Mouse (Mus musculus) neural tube, embryonic 14.5 days (tissue): ENCODE measurements around the gene AW011738. TPM values are rescaled to one million over a fixed set of nuclear protein-coding genes. Genes with fewer than 3 reads are reported as not detected.

ENCODE experiments used
- ATAC-seq: fragments of 200-750 bp; cut with Nextera tagmentation; 2 replicates; pipeline ENCODE4 v1.8.0; 2017; ENCODE audit warnings: low read depth, mild to moderate bottlenecking, moderate TSS enrichment, moderate library complexity
- H3K27ac ChIP-seq: fragments of 300-500 bp; sonication (generic); 2 replicates; pipeline ENCODE4 v1.5.1; 2014; ENCODE audit warnings: low read depth, mild to moderate bottlenecking, control low read depth, low read length, moderate library complexity, mixed read lengths
- H3K27me3 ChIP-seq: fragments of 300-500 bp; sonication (generic); 2 replicates; pipeline ENCODE4 v1.6.1; 2014; ENCODE audit warnings: low read length; ENCODE audit not compliant: control insufficient read depth, insufficient read depth
- H3K36me3 ChIP-seq: fragments of 300-500 bp; sonication (generic); 2 replicates; pipeline ENCODE4 v1.6.1; 2014; ENCODE audit warnings: low read length, mixed read lengths; ENCODE audit not compliant: control insufficient read depth, insufficient read depth
- H3K4me1 ChIP-seq: fragments of 300-500 bp; sonication (generic); 2 replicates; pipeline ENCODE4 v1.6.1; 2014; ENCODE audit warnings: low read length; ENCODE audit not compliant: control insufficient read depth, insufficient read depth
- H3K4me2 ChIP-seq: fragments of 300-500 bp; sonication (generic); 2 replicates; pipeline ENCODE4 v1.6.1; 2014; ENCODE audit warnings: mild to moderate bottlenecking, low read depth, low read length, control low read depth
- H3K4me3 ChIP-seq: fragments of 300-500 bp; sonication (generic); 2 replicates; pipeline ENCODE4 v1.5.1; 2014; ENCODE audit warnings: low read depth, low read length, control low read depth, mixed read lengths
- H3K9ac ChIP-seq: fragments of 300-500 bp; sonication (generic); replicated peaks from 2 replicates; pipeline ENCODE4 v1.6.1; 2014; ENCODE audit warnings: low read depth, mild to moderate bottlenecking, control low read depth, low read length, mixed read lengths
- H3K9me3 ChIP-seq: fragments of 300-500 bp; sonication (generic); 2 replicates; pipeline ENCODE4 v1.6.1; 2016; ENCODE audit warnings: low read length; ENCODE audit not compliant: control insufficient read depth
- WGBS: fragments of 180-500 bp; shearing (Covaris S2); extraction: QIAGEN DNeasy Blood & Tissue Kit; methylation state at CpG from one replicate; pipeline ENCODE4 v1.1.7; 2014; 5-methylcytosine and 5-hydroxymethylcytosine counted together
- polyA plus RNA-seq: library from polyadenylated mRNA; unstranded; fragments of >200 nt; fragmentation: Nextera tagmentation; extraction: Ambion mirVana; gene quantifications from 2 replicates; pipeline ENCODE4 v1.2.1, GENCODE M21; 2014

Gene AW011738
- polyA plus RNA-seq, 1 experiment from 2014 or later, result 1.8 TPM

DNA sequence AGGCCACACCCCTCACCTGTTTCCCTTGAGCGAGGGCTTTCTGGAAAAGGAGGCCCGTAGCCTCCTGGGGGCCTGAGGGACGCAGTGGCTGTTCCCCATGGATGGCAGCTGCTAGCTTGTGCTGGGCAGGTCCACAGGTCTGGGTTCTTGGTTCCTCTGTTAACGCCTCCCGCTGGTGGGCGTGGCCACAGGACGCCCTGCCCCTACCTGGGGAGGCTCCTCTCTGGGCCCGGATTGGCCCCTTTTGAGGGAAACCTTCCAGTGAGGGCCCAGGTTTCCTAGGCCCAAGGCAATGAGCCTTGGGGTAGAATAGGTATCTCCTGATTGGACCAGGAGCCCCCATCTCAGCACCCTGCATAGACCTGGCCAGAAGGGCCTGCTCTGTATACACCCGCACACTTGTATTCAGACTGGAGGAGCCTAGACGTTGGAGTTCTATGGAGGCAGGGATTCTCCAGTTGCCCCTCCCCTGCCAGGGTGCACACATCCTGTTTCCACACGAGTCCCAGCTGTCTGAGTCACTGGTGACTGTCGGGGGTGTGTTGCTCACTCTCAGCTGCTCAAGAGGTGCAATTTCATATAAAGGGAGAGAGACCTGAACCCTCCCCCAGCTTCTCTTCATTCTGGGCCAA is 25.4 kb downstream of the AW011738 start:
- Histone ChIP-seq H3K36me3 (peaks cover 25% of the 10 kb centered on the region), H3K27ac (no peak overlapping the region), H3K4me3 (no peak overlapping the region), H3K27me3 (no peaks in the 10 kb centered on the region), H3K9me3 (no peaks in the 10 kb centered on the region), H3K9ac (0 out of 2 replicates have a peak overlapping the region, but pooled peaks have one; percentile 11), H3K4me1 (peaks cover 4% of the 10 kb centered on the region), H3K4me2 (no peak overlapping the region)
- 0 out of 2 replicates have a peak, but pooled peaks have one; percentile 20 for ATAC-seq
- WGBS, result 25% methylated on average over 12 of the region's 12 CpGs

DNA sequence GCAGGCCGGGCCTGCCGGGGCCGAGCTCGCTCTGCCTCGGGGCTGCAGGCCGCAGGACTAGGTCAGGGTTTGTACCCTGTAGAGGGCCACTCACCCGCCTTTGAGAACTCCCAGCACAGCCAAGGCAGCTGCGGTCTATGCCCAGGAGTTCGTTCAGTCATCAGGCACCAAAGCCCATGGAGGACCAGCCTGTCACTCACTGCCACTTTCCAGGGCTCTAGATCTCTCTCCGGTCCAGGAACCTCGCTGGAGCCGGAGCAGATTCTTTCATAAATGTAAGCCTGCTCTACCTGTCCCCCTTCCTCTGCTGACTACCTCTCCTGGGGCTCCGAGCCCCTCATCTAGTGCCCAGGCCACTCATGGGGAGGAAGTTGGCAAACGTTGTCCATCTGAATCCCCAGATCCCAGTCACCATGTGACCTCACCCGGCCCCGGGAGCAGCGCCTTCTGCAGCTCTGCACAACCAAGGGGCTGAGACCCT is 31.0 kb downstream of the AW011738 start:
- H3K27ac ChIP-seq, result peak overlapping the region; percentile 64
- H3K4me3 ChIP-seq, result peak overlapping the region; percentile 87
- peaks cover 14% of the 10 kb centered on the region for H3K4me1 ChIP-seq
- peak overlapping the region; percentile 68 for H3K9ac ChIP-seq
- peak overlapping the region; percentile 93 for H3K4me2 ChIP-seq
- 2% methylated on average over 17 of the region's 17 CpGs for WGBS
- H3K27me3 ChIP-seq, result no peaks in the 10 kb centered on the region
- ATAC-seq, result no peak
- peaks cover 36% of the 10 kb centered on the region for H3K36me3 ChIP-seq
- H3K9me3 ChIP-seq, result no peaks in the 10 kb centered on the region

DNA sequence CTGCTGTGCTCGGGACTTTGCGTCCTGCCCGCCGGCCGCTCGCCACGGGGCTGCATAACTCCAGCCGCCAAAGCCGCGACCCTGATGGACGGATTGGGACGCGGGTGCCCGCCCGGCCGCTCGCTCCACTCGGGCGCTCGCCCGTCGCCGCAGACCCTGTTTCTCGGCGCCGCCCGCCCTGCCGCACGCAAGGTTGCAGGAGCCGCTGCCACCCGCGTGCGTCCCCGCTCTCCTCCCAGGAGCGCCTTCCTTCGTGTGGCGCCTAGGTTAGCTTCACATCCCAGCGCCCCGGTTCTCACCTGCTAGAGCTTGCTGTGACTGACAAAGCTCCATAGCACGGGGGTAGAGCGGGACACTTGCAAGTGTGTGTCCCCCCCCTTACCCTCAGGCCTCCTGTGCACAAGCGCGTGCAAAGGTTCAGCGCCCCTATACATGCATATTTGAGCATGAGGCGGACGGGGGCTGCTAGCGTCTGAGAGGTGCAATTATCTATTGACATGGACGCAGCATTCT is 31.7 kb downstream of the AW011738 start, which contains the start of gene Plekhn1:
TSS of gene Plekhn1 (minus strand) at position 157 of the 513 bp plus-strand sequence.
- 0% methylated on average over 31 of the region's 48 CpGs for WGBS
- Histone ChIP-seq H3K4me2 (peak within 1 kb of the TSS; percentile 93), H3K36me3 (peaks cover 38% of the 10 kb centered on the region), H3K27ac (peak within 1 kb of the TSS; percentile 86), H3K27me3 (no peaks in the 10 kb centered on the region), H3K9me3 (no peaks in the 10 kb centered on the region), H3K4me1 (peaks cover 14% of the 10 kb centered on the region), H3K4me3 (peak within 1 kb of the TSS; percentile 87), H3K9ac (peak within 1 kb of the TSS; percentile 73)
- ATAC-seq, result peak; percentile 61

DNA sequence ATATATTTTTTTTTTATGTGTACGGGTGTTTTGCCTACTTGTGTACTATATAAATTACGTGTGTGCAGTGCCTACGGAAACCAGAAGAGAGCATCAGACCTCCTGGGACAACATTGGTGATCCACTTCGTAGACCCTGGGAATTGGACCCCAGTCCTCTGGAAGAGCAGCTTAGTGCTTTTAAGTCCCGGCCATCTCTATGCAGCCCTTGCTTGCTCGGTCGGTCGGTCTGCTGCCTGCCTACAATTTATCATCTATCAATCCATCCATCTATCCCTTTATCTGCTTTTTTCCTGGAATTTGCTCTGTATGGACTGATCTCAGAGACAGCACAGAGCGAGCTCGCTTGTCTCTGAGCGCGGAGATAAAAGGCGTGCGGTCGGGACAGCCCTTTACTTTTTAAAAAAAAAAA is 32.3 kb downstream of the AW011738 start:
- Histone ChIP-seq H3K27ac (peak overlapping the region; percentile 84), H3K9ac (peak overlapping the region; percentile 73; the same call in 1 of the 2 replicates), H3K4me2 (peak overlapping the region; percentile 93), H3K36me3 (peaks cover 42% of the 10 kb centered on the region), H3K9me3 (no peaks in the 10 kb centered on the region), H3K4me3 (peak overlapping the region; percentile 87), H3K27me3 (no peaks in the 10 kb centered on the region), H3K4me1 (peaks cover 14% of the 10 kb centered on the region)
- under 1% methylated on average over 15 of the region's 15 CpGs for WGBS
- ATAC-seq, result peak; percentile 56

DNA sequence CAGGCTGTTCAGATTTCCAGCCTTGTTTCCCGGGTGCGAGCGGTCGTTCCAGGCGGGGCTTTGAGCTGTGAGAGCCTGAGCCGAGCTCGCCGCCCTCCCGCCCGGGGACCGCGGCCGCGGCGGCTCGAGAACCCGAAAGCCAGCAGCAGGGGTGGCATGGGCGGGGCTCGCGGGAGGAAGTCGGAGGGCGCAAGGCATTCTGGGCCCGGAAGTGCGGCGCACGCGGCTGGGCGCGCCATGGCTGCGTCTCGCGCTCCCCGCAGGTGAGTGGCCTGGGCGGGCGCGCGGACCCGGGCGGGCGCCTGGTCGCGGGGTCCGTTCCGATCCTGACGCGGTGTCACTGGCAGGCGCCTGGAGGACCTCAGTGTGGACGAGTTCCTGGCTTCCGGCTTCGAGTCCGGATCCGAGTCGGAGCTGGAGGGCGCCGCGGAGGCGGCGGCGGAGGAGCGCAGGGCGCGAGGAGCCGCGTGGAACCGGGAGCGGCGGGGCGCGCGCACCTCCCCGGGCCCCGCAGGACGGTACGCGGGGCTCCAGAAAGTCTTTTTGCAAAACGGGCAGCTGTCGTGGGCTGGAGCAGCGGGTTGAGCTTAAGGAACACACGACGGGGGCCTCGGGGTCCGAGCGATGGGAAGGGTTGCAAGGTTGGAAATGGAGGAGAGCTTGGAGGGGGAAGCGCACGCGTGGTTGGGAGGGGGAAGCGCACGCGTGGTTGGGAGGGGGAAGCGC is 32.9 kb downstream of the AW011738 start, which contains the start of gene Noc2l:
TSS of gene Noc2l (plus strand) at position 203 of the 726 bp plus-strand sequence.
- Histone ChIP-seq H3K4me2 (peak within 1 kb of the TSS; percentile 93), H3K27ac (peak within 1 kb of the TSS; percentile 86), H3K27me3 (no peaks in the 10 kb centered on the region), H3K4me1 (peaks cover 14% of the 10 kb centered on the region), H3K4me3 (peak within 1 kb of the TSS; percentile 87), H3K36me3 (peaks cover 43% of the 10 kb centered on the region), H3K9ac (peak within 1 kb of the TSS; percentile 73), H3K9me3 (no peaks in the 10 kb centered on the region)
- whole genome bisulfite sequencing, result under 1% methylated on average over 72 of the region's 90 CpGs
- ATAC-seq, result peak; percentile 88

DNA sequence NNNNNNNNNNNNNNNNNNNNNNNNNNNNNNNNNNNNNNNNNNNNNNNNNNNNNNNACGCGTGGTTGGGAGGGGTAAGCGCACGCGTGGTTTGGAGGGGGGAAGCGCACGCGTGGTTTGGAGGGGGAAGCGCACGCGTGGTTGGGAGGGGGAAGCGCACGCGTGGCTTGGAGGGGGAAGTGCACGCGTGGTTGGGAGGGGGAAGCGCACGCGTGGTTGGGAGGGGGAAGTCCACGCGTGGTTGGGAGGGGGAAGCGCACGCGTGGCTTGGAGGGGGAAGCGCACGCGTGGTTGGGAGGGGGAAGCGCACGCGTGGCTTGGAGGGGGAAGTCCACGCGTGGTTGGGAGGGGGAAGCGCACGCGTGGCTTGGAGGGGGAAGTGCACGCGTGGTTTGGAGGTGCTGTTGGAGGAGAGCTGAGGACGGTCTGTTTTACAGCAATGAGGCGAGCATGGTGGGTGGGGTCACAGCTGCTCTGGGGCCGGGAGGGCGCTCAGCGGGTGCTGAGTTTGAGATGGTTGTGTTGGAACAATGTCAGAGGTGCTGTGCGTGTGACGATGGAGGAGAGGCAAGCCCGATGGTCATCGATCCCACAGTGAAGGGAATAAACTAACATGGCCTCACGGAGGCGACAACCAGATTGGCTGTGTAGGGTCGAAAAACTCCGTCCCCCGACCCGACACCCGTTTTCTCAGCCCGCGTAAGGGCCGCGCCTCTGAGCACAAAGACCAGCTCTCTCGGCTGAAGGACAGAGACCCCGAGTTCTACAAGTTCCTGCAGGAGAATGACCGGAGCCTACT is 33.7 kb downstream of the AW011738 start:
- Histone ChIP-seq H3K36me3 (peaks cover 45% of the 10 kb centered on the region), H3K27ac (no peak overlapping the region)

DNA sequence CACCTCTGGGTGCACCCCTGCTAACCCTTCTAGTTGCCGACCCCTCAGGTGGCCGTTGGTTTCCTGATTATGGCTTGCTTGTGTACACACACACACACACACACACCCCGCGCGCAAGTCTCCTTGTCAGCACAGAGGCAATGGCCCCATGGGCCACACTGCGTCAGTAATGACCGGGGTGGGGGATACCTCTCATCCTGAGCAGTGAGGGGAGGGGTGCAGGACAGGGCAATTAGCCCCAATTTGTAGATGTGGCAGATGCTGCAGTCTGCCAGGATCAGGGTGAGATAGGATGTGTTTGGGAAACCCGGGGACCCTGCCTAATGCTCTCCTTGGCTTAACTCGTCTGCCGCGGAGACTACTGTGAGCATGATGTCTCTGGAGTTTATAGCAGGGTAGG is 46.5 kb downstream of the AW011738 start:
- Histone ChIP-seq H3K4me2 (no peak overlapping the region), H3K4me3 (no peak overlapping the region), H3K36me3 (peaks cover 30% of the 10 kb centered on the region), H3K9ac (no peak overlapping the region), H3K9me3 (no peaks in the 10 kb centered on the region), H3K4me1 (peaks cover 4% of the 10 kb centered on the region; the same call in 1 of the 2 replicates), H3K27ac (no peak overlapping the region), H3K27me3 (no peaks in the 10 kb centered on the region)
- ATAC-seq, result no peak
- WGBS, result 54% methylated on average over 11 of the region's 11 CpGs

More for the DNA sequence above, 33.7 kb downstream of the AW011738 start:
- H3K4me1 ChIP-seq, result peaks cover 14% of the 10 kb centered on the region
- H3K9ac ChIP-seq, result peak overlapping the region; percentile 73; the same call in 1 of the 2 replicates
- WGBS, result 26% methylated on average over 55 of the region's 60 CpGs
- H3K9me3 ChIP-seq, result no peaks in the 10 kb centered on the region
- no peaks in the 10 kb centered on the region for H3K27me3 ChIP-seq
- no peak for ATAC-seq
- peak overlapping the region; percentile 87 for H3K4me3 ChIP-seq
- peak overlapping the region; percentile 93 for H3K4me2 ChIP-seq

DNA sequence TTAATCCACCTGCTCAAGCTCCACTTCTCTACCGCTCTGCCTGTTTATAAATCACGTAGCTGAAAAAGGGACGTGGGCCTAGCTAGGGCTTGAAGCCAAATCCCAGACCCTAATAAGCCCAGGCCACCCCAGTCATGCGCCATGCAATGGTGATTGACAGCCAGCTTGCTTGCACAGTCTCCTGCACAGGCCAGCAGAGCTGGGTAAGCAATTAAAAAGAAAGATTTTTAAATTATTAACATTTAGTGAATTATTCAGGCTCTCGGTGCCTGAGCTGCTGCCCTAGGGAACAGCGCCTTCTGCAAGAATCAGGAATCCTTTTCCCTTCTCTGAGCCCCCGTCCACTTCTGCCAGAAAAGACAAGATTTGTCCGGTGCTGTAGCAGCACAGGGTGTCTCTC is 48.0 kb downstream of the AW011738 start:
- Histone ChIP-seq H3K4me2 (no peak overlapping the region), H3K4me3 (no peak overlapping the region), H3K9ac (no peak overlapping the region), H3K4me1 (peaks cover 7% of the 10 kb centered on the region; the same call in 1 of the 2 replicates), H3K27me3 (peaks cover 3% of the 10 kb centered on the region; the same call in 1 of the 2 replicates), H3K36me3 (peaks cover 16% of the 10 kb centered on the region), H3K27ac (no peak overlapping the region), H3K9me3 (no peaks in the 10 kb centered on the region)
- 64% methylated on average over 8 of the region's 8 CpGs for WGBS
- no peak for ATAC-seq
